Mouse (Mus musculus) adipocyte (in vitro differentiated cells): ENCODE data around the gene Kcnb1.

Source experiments
- DNase-seq: peaks from one replicate; pipeline ENCODE4 v3.0.0-alpha.2; 2016; ENCODE audit warnings: low spot score

The Kcnb1 gene

DNA sequence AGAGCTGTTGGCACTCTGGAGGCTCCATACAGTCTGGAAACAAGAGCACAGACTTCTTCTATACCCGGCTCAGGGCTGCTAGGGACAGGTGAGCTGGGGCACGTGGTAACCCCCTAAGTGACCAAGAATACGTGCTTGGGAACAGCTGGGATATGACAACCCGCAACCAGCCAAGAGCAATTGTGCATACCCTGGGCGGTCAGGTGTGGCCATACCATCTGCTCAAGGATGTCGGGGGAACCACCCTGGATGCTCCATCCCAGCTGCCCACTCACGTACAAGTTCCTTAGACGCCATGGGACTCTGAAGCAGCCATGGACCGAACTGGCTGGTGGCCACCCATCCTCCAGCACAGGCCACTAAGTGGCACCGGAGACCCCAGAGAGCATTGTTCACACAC, 26.8 kb downstream of the Kcnb1 start:
- no peak for DNase-seq

DNA sequence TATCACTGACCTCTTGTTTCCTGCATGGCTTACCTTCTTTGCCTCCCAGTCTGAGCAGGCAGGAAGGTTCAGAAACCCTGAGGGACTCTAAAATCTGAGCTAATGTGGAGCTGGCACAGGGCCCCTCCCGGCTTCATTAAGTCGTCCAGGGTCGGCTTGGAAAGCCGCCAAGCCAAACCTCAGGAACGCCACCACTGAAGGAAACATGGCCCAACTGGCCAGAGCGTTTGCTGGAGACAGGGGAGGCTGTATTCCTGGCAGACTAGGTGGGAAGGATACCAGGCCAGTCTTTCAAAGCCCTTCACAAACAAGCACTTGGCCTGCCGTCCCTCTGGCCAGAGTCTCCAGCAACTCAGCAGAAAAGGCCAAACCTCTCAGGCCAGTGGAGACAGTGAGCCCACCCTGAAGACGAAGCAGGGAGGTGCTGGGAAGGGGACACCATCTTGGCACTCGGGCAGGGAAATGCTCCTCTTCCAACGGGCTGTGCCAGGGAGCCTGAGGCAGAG, 27.4 kb downstream of the Kcnb1 start:
- DNase-seq, result peak; percentile 13

DNA sequence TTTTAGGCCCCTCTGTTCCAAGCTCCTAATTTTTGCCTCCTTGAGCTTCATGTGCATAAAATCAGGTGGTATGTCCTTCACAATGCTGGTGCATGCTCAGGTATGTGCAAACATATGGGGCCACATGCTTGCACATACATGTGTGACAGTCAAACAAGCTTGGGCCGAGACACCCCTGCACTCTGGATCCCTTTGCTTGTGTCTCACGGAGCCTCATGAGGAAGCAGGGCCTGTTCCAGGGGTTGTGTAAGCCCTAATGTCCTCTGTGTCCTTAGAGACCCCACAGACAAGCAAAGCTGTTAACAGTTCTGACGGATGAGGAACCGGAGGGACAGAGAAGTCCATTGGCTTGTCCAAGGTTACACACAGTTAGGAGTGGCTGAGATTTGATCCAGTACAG, 30.2 kb downstream of the Kcnb1 start:
- DNase-seq, result no peak

DNA sequence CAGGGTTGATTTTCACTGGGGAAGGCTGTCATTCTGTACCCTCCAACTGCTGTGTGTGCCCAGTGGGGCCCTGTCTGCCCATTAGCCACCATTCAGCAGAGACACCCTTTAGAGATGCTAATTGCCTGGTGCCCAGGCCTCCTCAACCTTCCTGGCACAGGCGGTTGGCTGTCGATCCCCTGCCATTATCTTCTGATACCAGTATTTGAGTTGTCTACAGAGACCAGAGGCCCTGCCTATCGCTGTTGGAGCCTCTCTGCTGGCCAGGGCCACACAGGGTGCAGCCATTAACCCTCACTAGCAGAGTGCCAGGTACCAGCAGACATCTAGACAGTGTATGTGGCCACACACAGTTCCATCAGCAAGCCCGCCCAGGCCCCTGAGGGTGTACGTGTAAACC, 31.2 kb downstream of the Kcnb1 start:
- no peak for DNase-seq

DNA sequence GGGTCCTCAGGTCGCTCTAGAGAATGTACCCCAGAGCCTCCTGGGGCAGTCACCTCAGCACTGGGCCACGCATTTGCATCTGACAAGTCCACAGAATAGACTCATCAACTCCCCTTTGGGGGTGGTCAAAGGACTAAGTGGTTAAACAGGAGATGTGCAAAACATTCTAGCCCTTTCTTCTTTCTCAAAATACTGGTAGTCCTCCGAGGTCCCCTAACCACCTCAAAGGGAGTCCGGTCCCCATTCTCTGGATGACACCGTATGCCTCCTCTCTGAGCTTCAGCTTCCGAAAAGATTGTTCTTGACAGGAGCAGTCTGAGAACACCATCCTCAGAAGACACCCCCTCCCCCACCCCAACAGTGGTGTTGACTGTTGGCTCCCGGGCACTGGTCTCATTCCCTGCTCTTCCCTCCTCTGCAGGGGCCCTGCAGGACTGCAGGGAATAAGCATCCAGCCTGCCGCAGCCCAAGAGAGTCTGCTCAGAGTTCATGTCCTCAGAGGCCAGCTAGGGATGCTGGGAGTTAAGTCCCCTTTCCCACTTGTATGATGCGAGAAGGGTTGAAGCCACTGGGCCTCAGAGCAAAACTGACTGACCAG, 33.7 kb downstream of the Kcnb1 start:
- no peak for DNase-seq

DNA sequence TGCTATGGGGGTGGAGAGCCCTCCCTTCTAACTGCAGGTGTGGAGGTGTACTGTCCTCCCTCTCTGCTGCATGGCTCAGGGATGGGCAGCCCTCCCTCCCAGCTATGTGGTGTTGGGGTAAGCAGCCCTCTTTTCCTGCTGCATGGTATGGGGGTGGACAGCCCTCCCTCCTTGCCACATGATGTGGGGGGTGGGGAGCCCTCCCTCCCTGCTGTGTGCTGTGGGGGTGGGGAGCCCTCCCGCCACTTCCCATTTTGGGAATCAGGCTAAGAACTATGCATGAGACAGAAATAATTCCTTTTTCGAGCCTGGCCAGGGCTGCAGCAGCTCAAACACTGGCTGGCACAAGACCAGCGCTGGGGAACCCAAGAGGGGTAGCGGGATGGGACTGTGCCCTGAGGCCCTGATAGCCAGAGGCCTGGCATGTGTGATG, 34.4 kb downstream of the Kcnb1 start:
- DNase-seq, result no peak

DNA sequence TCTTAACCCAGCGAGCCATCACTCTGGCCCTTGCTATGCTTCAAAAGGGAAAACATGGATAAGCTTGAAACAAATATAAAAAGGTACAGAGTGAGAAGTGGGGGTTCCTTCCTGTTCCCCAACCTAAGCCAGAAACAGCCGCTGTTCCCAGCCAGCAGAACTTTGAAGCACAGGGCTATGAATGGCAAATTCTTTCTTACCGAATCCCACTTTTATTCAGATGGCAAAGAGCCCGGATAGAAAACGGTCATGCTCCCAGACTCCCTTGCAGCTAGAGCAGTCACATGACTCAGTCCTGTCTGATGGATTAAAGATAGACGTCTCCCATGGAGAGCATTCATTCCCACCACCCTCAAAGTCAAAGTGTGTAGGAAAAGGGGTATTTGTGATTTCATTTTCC, 39.1 kb downstream of the Kcnb1 start:
- no peak for DNase-seq

DNA sequence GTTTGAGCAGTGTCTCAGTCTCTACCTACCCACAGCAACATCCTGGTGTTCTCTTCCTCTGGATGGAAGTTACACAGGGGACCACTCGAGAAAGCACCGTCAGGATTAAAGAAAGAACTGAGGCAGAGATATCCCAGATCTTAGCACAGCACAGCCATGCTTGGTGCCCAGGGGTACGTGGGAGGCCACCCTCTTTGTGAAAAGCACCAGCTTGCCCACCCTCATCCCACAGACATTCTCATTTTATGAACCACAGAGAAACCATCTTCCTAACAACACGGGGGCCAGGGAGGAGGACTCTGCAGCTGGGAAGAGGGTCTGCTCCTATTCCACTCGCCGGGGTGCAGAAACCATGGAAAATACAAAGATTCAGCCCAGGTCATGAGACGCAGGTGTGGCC, 39.8 kb downstream of the Kcnb1 start:
- no peak for DNase-seq

DNA sequence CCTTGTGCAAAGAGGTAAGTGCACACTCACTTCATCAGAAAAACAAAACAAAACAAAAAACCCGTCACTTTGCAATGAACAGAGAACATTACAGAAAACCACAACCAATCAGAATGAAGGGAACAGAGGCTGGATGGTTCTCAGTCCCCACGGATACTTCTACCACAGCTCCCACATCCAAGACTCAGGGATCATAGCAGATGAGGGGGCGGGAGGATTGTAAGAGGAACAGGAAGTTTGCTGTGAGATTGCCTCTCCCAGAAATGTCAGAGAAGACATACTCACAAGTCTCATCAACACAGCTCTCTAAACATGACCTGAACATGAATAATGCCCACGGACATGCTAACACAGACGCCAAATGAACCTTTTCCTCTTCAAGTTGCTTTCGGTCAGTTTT, 40.9 kb downstream of the Kcnb1 start:
- no peak for DNase-seq

DNA sequence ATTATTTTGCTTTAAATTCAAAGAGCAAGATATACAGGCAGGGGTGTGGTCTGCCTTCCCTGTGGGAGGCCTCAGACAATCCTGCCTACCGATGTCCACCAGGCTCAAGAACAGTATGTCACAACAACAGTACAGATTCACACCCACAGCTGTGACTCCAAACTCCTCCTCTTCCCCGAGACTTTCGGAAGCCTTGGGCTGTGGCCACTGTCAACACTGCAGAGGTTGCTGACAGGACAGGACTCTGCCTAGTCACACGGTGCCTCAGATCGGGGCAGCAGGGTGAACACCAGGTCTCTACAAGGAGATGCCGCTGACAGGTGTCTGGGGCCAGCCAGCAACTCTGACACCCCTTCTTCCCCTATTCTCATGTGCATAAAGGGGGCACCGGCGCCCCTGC, 42.2 kb downstream of the Kcnb1 start:
- DNase-seq, result peak; percentile 79

DNA sequence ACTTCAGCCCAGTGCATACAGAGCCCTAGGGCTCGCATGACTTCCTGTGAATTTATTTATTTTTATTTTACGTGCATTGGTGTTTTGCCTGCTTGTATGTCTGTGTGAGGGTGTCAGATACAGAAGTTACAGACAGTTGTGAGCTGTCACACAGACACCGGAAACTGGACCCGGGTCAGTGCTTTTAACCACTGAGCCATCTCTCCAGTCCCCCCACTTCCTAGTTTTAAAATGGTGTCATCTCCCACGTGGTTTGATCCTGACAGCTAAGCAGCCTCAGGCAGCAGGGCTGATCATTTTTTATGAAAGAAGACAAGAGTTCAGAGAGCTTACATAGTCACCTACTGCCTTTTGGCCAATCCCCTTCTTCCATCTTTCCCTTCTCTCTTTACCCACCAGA, 44.1 kb downstream of the Kcnb1 start:
- DNase-seq, result no peak

DNA sequence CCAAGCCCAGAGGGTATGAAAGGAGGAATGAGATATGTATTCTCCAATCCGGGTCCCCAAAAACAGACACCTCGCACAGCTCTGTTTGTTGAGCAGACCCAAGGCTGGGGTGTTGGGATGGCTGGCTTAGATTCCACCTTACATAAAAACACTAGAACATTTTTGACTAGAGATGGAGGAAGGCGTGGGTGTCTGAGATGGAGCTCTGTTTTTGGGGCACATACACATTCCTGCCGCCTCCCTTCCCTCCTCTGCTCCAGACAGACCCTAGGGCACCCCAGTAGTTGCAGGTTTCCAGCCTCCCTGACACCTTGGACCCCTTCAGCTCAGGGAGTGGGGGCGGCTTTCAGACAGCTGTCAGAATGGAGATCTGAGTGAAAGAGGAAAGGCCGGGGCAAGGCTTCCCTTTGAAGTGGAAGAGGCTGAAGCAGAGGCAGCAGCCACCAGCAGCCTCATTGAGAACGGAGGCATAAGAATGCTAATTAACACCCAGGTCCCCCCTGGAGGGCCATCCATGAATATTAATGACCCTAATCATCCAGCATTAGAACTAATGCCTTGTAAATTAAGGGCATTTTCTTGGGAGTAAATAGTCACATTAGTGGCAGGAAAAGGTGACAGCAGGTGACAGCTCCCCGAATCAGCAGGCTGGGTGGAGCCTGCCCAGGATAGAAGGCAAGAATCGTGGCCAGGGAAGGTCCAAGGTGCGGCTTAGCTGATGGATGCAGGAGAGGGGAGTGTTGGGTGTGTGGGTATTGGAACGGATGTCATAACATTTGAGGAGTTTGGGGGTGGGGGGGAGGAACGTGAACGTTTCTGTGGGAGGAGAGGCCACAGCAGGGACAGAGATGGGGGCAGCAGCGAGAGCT, 45.3 kb downstream of the Kcnb1 start:
- DNase-seq, result no peak

DNA sequence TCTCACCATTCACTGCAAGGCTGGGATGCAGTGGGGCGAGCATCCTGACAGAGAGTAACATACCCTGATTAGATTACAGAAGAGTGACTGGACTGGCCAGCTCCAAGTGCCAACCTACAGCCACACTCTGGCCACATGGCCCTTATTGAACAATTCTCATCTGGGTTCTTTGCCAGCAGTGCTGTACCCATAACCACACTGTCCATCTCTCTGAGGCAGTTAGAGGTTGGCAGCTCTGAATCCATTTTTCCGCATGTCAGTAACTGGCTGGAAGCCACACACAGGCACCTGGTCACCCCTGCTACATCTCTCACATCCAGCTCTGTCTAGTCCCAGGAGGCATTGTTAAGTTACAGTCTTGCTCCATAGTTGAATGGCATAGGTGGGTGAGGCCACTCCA, 46.0 kb downstream of the Kcnb1 start:
- no peak for DNase-seq

DNA sequence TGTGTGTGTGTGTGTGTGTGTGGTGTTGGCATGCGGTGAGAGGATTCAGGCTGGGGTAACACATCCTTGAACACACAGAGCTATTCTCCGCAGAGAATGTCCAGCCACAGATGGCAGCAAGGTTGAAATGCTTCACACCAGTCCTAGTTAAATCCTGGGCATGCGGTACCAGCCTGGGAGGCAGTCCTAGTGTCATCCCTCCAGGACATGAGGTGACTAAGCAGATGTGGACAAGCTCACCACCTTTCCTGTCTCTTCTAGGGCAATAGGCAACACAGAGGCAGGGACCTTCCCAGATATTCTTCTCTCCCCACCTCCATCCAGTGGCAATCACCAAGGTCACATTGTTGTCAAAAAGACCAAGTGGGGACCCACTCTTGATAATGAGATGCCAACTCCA, 47.7 kb downstream of the Kcnb1 start:
- no peak for DNase-seq

DNA sequence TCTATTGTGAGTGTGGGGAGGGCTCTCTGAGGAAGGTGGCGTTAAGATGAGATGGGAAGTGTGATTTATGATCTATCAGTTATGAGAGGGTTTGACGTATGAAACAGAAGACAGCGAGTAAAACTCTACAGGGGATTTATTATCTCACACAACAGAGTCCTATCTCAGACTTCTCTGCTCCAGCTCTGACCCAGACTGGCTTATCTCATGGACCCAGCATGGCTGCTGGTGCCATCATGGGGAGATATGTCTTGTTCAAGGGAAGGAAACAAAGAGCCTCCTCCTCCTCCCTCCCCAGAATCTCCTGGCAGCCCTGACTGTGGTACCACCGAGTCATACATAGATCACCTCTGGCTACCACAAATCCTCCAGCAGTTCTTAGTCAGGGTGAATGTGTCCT, 48.1 kb downstream of the Kcnb1 start:
- no peak for DNase-seq

DNA sequence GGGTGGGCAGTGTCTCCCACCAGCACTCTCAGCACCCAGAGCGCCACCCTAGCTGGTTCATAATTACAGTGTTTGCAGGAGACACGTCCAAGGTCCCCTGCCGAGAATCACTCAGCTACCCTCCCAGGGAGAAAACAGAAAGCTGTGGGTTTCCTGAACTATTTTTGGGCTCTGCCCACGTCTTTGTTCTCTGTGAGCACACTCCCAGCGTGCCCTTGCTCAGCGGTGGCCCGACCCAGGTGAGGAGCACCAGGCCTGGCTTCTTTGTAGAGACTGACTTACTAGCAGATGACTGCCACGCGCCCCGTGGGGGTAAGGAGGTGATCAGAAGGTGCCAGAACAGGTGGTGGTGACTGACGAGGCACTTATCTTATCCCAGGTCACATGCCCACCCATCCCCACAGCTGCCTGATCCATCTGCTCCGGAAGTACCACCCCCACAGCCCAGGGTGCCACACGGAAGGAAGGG, 50.1 kb downstream of the Kcnb1 start:
- DNase-seq, result no peak

DNA sequence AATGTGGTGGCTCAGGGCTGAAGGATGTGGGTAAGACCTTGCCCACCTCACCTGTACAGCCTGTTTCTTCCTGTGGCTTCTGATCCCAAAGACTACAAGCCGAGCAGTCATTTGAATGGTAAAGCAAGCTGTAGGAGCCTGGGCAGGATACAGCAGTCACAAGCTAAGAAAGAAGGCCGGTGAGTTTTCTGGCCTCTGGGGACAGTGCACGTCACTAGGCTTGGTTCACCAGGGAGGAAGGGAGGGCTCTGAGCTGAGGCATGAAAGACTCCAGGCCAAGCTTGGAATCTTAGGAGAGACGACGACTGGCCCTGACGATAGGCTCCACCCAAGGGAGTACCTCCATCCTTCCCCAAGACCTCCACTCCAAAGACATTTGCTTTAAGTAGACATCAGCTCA, 51.3 kb downstream of the Kcnb1 start:
- DNase-seq, result no peak

DNA sequence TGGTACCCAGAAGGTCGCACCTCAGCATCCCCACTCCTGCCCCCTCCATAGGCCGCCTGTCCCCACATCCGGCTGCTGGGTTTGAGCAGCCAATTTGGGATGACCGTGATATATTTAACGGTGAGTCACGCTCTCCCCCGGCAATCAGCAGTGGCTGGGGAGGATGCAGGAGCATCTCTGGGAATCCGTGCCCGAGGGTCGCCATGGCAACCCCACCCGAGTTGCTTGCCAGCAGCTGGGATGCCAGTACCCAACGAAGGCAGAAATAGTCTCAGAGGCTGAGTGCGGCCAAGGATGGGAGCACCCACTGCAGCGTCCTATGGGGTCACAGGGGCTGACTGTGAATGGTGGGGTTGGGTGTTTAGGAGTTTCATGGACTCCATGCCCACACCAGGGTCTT, 53.0 kb downstream of the Kcnb1 start:
- DNase-seq, result no peak

DNA sequence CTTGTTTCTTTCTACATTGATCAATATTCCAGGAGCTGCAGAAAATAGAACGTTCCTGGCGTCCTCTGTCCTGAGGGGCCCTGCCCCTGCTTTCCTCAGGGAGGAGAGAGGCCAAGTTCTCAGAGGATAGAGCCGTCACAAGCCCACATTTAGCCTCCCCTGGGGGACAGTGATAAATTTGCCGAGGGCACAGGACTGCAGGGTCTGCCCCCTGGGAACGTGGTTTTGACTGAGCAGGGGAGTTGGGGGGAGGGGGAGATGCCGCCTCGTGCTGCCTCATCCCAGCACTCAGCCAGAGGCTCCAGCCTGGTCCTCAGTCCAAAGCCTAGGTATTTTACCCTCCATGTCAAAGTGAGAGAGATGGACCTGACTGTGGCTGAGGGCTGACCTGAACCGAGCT, 57.9 kb downstream of the Kcnb1 start:
- DNase-seq, result no peak

DNA sequence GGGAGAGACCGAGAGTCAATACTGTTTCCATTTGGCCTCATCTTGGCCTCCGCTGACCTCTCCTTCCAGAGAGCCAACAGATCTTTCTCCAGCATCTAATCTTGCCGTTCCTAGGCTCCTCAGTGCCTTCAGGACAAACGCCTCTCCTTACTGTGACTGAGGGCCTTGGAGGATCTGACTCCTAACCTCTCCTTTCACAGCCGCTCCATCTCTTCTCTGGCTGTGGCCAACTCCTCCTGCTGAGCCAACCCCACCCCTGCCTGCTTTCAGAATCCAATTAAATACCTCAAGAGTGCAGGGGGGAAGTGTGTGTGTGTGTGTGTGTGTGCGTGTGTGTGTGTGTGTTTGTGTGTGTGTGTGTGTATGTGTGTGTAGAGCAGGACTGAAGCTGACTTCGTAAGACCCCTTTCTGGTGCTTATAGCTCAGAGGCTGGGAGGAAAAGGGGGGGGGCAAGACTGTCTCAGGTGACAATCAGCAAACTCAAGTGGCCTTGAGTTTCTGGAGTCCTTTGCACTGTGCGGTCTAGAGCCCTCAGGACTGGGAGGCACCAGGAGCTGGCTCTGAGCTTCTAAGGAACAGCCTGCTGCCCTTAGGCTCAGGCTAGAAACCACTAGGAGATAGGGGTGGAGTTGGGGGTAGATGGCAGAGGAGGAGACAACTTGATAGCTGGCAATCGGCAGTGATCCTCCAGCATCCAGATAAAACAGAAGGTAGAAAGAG, 59.7 kb downstream of the Kcnb1 start:
- DNase-seq, result no peak

DNA sequence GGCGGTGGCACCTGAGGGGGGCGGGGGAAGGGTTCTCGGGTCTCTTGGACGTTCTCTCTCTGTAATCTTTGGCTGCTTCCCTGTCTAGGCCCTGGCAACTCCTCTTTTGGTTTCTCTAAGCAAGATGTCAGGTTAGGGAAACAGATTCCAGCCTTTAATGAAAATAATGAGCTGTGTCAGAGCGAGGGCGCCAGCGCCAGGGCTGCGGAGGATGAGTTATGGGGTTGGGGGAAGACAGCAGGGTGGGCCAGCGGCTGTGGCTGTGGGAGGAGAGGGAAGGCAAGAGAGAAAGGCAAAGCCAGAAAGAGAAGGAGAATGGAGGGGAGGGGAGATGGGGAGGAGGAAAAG, 60.4 kb downstream of the Kcnb1 start:
- no peak for DNase-seq

DNA sequence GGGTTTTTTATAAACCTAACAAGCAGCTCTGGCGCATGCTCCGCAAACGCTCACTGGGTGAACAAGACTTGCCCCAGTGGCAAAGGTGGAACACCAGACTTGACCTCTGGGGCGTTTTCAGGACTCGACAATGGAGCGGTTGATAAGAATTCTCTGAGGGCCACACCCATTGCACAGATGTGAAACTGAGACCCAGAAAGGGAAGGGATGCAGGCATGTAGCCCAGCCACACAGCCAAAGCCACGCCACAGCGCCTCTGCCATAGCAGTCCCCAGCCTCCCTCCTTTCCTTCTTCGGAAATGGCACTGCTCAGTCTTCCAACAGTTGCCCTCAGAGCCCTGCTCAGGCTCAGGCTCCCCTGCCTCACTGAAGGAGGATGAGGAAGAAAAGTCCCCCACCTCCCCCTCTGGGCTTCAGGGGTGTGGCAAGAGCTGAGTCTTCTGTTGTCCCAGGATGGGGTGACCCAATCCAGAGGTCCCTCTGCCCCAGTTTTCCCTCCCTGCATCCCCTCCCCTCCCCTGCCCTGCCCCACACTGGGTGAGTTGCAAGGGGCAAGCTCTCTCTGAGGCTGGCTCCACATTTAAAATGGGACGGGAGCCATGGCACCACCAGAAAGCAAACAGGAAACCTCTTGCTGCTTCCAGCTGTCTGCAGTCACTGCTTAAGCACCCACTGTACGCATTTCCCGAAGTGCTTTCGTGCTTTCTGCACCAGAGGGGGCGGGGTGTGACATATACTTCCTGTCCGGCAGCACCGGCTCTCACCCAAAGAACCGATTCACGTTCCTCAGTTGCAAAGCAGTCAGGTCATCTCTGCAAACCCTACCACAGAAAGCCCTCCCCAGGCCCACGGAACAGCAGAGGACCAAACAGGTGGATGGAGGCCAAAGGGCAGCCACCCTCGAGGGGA, 61.0 kb downstream of the Kcnb1 start:
- no peak for DNase-seq
